Comparison of ENCODE assay signal across 18 mouse cellular contexts in the genomic region with DNA sequence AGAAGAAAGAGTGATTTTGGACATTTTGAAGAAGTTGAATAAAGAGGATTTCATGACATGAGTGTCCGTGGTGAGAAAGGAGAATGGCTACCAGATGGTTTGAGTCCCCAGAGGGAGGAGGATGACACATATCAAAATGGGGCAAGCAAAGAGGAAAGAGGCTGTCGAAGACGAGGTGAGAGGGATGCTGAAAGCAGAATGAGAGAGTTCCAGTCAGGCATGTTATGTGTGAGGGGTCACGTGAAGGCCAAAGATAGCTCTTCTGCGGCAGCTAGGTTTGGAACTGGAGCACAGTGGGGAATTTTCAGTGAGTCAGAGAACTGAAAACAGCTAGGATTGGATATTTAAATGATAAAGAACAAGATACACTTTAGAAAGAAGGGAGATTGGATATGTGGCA.
DNase-seq lines count a peak whose midpoint lies in the region; ATAC-seq lines count a peak whose summit lies in the region.
"Had no signal": no experiment of that assay in that cellular context is flagged by ENCODE, and none has a peak within 500 bp of the region (broad histone marks: within the 10 kb centered on the region; RNA-seq: fewer than 3 reads in every experiment).

No protein-coding gene starts in this region.

- no peak overlapping the region for H3K4me2 ChIP-seq in limb, embryonic 13.5 days (replicated peaks)
- H3K4me2 ChIP-seq: embryonic facial prominence, embryonic 12.5 days; forebrain, embryonic 13.5 days; forebrain, embryonic 15.5 days had no signal

- WGBS in limb, embryonic 13.5 days, result 86% methylated on average over 5 of the region's 5 CpGs
- 78% methylated on average over 5 of the region's 5 CpGs for WGBS in limb, embryonic 10.5 days

- peaks cover 28% of the 10 kb centered on the region for H3K4me1 ChIP-seq in limb, embryonic 13.5 days
- H3K4me1 ChIP-seq in limb, embryonic 10.5 days, result no peaks in the 10 kb centered on the region
- H3K4me1 ChIP-seq: embryonic facial prominence, embryonic 10.5 days; embryonic facial prominence, embryonic 12.5 days; forebrain, embryonic 15.5 days had no signal

- no peaks in the 10 kb centered on the region for H3K36me3 ChIP-seq in limb, embryonic 13.5 days
- H3K36me3 ChIP-seq in limb, embryonic 10.5 days, result no peaks in the 10 kb centered on the region
- H3K36me3 ChIP-seq: embryonic facial prominence, embryonic 10.5 days; embryonic facial prominence, embryonic 12.5 days; forebrain, embryonic 15.5 days had no signal

- intact Hi-C loops in left cerebral cortex, postnatal 10 days (cut with DNase I), result no loop called here

- peak overlapping the region; percentile 58; the same call in 1 of the 2 replicates for H3K27ac ChIP-seq in limb, embryonic 13.5 days
- H3K27ac ChIP-seq in limb, embryonic 10.5 days, result no peak overlapping the region
- H3K27ac ChIP-seq: embryonic facial prominence, embryonic 10.5 days; embryonic facial prominence, embryonic 12.5 days; forebrain, embryonic 13.5 days; forebrain, embryonic 15.5 days had no signal

- no peak for DNase-seq in frontal cortex, postnatal 14 days (ENCODE audit: low spot score in 2 of 2)
- DNase-seq in limb, embryonic 10.5 days (ENCODE audit: low spot score), result no peak
- DNase-seq in left cerebral cortex, postnatal 10 days (ENCODE audit: extremely low spot score in 1 of 2, low spot score in 2 of 2), result no peak
- DNase-seq: adrenal gland, adult 2 months; adrenal gland, postnatal 10 days; adrenal gland, postnatal 25 days; B cell, adult 2 months; cerebellum, adult 11-12 months; cerebellum, adult 9-10 months; cerebellum, postnatal 10 days; forebrain, postnatal 0 days had no signal

- H3K4me3 ChIP-seq in limb, embryonic 13.5 days, result no peak overlapping the region
- H3K4me3 ChIP-seq in limb, embryonic 10.5 days, result no peak overlapping the region
- H3K4me3 ChIP-seq: embryonic facial prominence, embryonic 10.5 days; embryonic facial prominence, embryonic 12.5 days; forebrain, embryonic 13.5 days; forebrain, embryonic 15.5 days had no signal

- H3K27me3 ChIP-seq in limb, embryonic 13.5 days, result no peaks in the 10 kb centered on the region
- no peaks in the 10 kb centered on the region for H3K27me3 ChIP-seq in limb, embryonic 10.5 days (ENCODE audit: low read depth, poor library complexity, severe bottlenecking)
- H3K27me3 ChIP-seq: embryonic facial prominence, embryonic 12.5 days; forebrain, embryonic 13.5 days; forebrain, embryonic 15.5 days had no signal

- H3K9ac ChIP-seq in limb, embryonic 13.5 days, result no peak overlapping the region
- H3K9ac ChIP-seq: embryonic facial prominence, embryonic 12.5 days; forebrain, embryonic 13.5 days; forebrain, embryonic 15.5 days; forebrain, postnatal 0 days had no signal

- H3K9me3 ChIP-seq in limb, embryonic 13.5 days, result no peaks in the 10 kb centered on the region
- no peaks in the 10 kb centered on the region for H3K9me3 ChIP-seq in limb, embryonic 10.5 days (replicated peaks)
- H3K9me3 ChIP-seq: embryonic facial prominence, embryonic 10.5 days; embryonic facial prominence, embryonic 12.5 days; forebrain, embryonic 13.5 days; forebrain, embryonic 15.5 days had no signal

- ATAC-seq in frontal cortex, adult (ENCODE audit: low TSS enrichment), result peak; percentile 55
- ATAC-seq in limb, embryonic 13.5 days (ENCODE audit: low FRiP score, low read depth), result no peak
- ATAC-seq: CD4-positive, CD25-positive, alpha-beta regulatory T cell, adult 4 months; forebrain, embryonic 13.5 days; forebrain, embryonic 15.5 days; forebrain, postnatal 0 days had no signal
